In the genomic region with DNA sequence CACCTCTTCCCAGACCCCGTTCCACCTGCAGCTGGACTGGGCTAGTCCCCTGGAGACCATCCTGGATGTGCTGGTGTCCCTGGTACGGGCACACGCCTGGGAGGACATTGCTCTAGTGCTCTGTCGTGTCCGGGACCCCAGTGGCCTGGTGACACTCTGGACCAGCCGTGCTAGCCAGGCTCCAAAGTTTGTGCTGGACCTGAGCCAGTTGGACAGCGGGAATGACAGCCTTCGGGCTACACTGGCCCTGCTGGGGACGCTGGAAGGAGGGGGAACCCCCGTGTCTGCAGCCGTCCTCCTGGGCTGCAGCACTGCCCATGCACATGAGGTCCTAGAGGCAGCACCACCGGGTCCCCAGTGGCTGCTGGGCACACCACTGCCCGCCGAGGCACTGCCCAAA, we compare ENCODE assay signal across 18 mouse cellular contexts. TPM values are rescaled to one million over a fixed set of nuclear protein-coding genes. Genes with fewer than 3 reads are reported as not detected.
DNase-seq lines count a peak whose midpoint lies in the region; ATAC-seq and TF ChIP-seq lines count a peak whose summit lies in the region.
"Had no signal": no experiment of that assay in that cellular context is flagged by ENCODE, and none has a peak within 500 bp of the region (broad histone marks: within the 10 kb centered on the region; RNA-seq: fewer than 3 reads in every experiment).

No protein-coding gene starts in this region.

- intact Hi-C loops in gastrocnemius, adult 2 months (cut with DNase I) = no loop called here

- 19% methylated on average over 14 of the region's 14 CpGs for WGBS in liver, adult 2 months
- 67% methylated on average over 14 of the region's 14 CpGs for WGBS in embryonic facial prominence, embryonic 13.5 days

- H3K4me1 ChIP-seq in liver, adult 2 months (ENCODE audit: control insufficient read depth, insufficient read depth, low read length) = peaks cover 22% of the 10 kb centered on the region
- H3K4me1 ChIP-seq in embryonic facial prominence, embryonic 13.5 days = peaks cover 18% of the 10 kb centered on the region

- H3K36me3 ChIP-seq in liver, adult 2 months (ENCODE audit: control insufficient read depth, insufficient read depth, low read length) = peaks cover 21% of the 10 kb centered on the region
- H3K36me3 ChIP-seq in embryonic facial prominence, embryonic 13.5 days = peaks cover 58% of the 10 kb centered on the region

- H3K4me3 ChIP-seq in gastrocnemius, adult 2 months = no peak overlapping the region
- H3K4me3 ChIP-seq in liver, adult 2 months (ENCODE audit: insufficient read depth, low read depth, low read length) = no peak overlapping the region
- no peak overlapping the region for H3K4me3 ChIP-seq in embryonic facial prominence, embryonic 13.5 days
- H3K4me3 ChIP-seq: forebrain, embryonic 15.5 days; left cerebral cortex, adult 2 months; liver, embryonic 13.5 days; neural tube, embryonic 12.5 days had no signal

- no peak overlapping the region for H3K9ac ChIP-seq in liver, adult 2 months (ENCODE audit: low read depth, low read length)
- H3K9ac ChIP-seq in embryonic facial prominence, embryonic 13.5 days = peak overlapping the region; percentile 4; the same call in 1 of the 2 replicates
- H3K9ac ChIP-seq: forebrain, embryonic 15.5 days; liver, embryonic 13.5 days; neural tube, embryonic 12.5 days had no signal

- no peak overlapping the region for H3K4me2 ChIP-seq in embryonic facial prominence, embryonic 13.5 days
- H3K4me2 ChIP-seq: forebrain, embryonic 15.5 days; liver, embryonic 13.5 days; neural tube, embryonic 12.5 days had no signal

- TF ChIP-seq CTCF in gastrocnemius, adult 2 months (IDR thresholded peaks at IDR 0.05) = no peak
- no peak for TF ChIP-seq CTCF in liver, adult 2 months (IDR thresholded peaks at IDR 0.05; ENCODE audit: low read depth, low read length)

- no peak overlapping the region for H3K27ac ChIP-seq in gastrocnemius, adult 2 months
- H3K27ac ChIP-seq in liver, adult 2 months (replicated peaks; ENCODE audit: insufficient read depth, low read depth, low read length) = no peak overlapping the region
- H3K27ac ChIP-seq in embryonic facial prominence, embryonic 13.5 days = no peak overlapping the region
- H3K27ac ChIP-seq: forebrain, embryonic 15.5 days; left cerebral cortex, adult 2 months; liver, embryonic 13.5 days; neural tube, embryonic 12.5 days had no signal

- TF ChIP-seq POLR2A in liver, adult 2 months (IDR thresholded peaks at IDR 0.05; ENCODE audit: extremely low read depth, insufficient read depth, low read length) = no peak

- H3K9me3 ChIP-seq in embryonic facial prominence, embryonic 13.5 days = no peaks in the 10 kb centered on the region
- H3K9me3 ChIP-seq: forebrain, embryonic 15.5 days; neural tube, embryonic 12.5 days had no signal

- peak; percentile 64 for DNase-seq in gastrocnemius, adult 2 months
- no peak for DNase-seq in gastrocnemius, postnatal 25 days
- peak; percentile 71 for DNase-seq in liver, adult 2 months (ENCODE audit: extremely low read depth, low read depth, low spot score)
- no peak for DNase-seq in liver
- DNase-seq in kidney, postnatal 25 days = peak; percentile 75 to 80
- DNase-seq in testis, postnatal 14 days (ENCODE audit: low spot score) = no peak
- no peak for DNase-seq in layer of hippocampus, adult 9-11 months
- DNase-seq: gastrocnemius, postnatal 14 days; liver, embryonic 13.5 days; midbrain, embryonic 14.5 days; retina, postnatal 1 day; spleen, adult 18-20 months had no signal

- ATAC-seq in embryonic facial prominence, embryonic 13.5 days (ENCODE audit: insufficient number of reproducible peaks, insufficient read depth, low FRiP score, low TSS enrichment, low read depth) = no peak
- ATAC-seq: forebrain, embryonic 15.5 days; intestine, postnatal 0 days had no signal

- no peaks in the 10 kb centered on the region for H3K79me2 ChIP-seq in liver, adult 2 months (ENCODE audit: control insufficient read depth, insufficient read depth, low read length)

- H3K27me3 ChIP-seq in liver, adult 2 months (ENCODE audit: control insufficient read depth, insufficient read depth, low read length) = no peaks in the 10 kb centered on the region
- peaks cover 15% of the 10 kb centered on the region for H3K27me3 ChIP-seq in embryonic facial prominence, embryonic 13.5 days

RNA-seq across cellular contexts. Expression of a gene that starts 2.3 kb away (rescaled TPM):
- total RNA-seq in gastrocnemius, adult 2 months (2021) = under 1 TPM; 0.25 to 0.28 TPM
- not detected for total RNA-seq in gastrocnemius, postnatal 25 days (2021)
- 0.18 TPM in 1 of 2 replicates, not detected in the other for total RNA-seq in liver, adult 2 months (2014; rRNA removed)
- polyA plus RNA-seq in liver, adult 2 months (2012; rRNA removed) = 0.45 TPM in 2 replicates
- 0.52 and 0.83 TPM in 2 replicates for polyA plus RNA-seq in embryonic facial prominence, embryonic 13.5 days (2015; fragmentation: Nextera tagmentation; extraction: Ambion mirVana)
- total RNA-seq: hematopoietic stem cell, adult 5-6 weeks had no signal

RNA-seq across cellular contexts. Expression of a gene that starts 11.3 kb away (rescaled TPM):
- total RNA-seq in gastrocnemius, adult 2 months (2021) = 10 to 100 TPM; 70.9 to 75.1 TPM
- total RNA-seq in gastrocnemius, postnatal 25 days (2021) = 10 to 100 TPM; 70.1 to 80.6 TPM
- 35.7 and 51.7 TPM in 2 replicates for total RNA-seq in liver, adult 2 months (2014; rRNA removed)
- 223 and 259 TPM in 2 replicates for polyA plus RNA-seq in liver, adult 2 months (2012; rRNA removed)
- 15.4 and 17.0 TPM in 2 replicates for polyA plus RNA-seq in embryonic facial prominence, embryonic 13.5 days (2015; fragmentation: Nextera tagmentation; extraction: Ambion mirVana)

RNA-seq across cellular contexts. Expression of a gene that starts 12.9 kb away (rescaled TPM):
- 10 to 100 TPM; 19.7 to 22.0 TPM for total RNA-seq in gastrocnemius, adult 2 months (2021)
- 10 to 100 TPM; 16.4 to 18.0 TPM for total RNA-seq in gastrocnemius, postnatal 25 days (2021)
- total RNA-seq in liver, adult 2 months (2014; rRNA removed) = 24.8 TPM in 2 replicates
- 59.8 and 63.3 TPM in 2 replicates for polyA plus RNA-seq in liver, adult 2 months (2012; rRNA removed)
- polyA plus RNA-seq in embryonic facial prominence, embryonic 13.5 days (2015; fragmentation: Nextera tagmentation; extraction: Ambion mirVana) = 97.7 and 106 TPM in 2 replicates

RNA-seq across cellular contexts. Expression of a gene that starts 15.6 kb away (rescaled TPM):
- total RNA-seq in gastrocnemius, adult 2 months (2021) = 1 to 10 TPM; 3.9 to 9.7 TPM
- total RNA-seq in gastrocnemius, postnatal 25 days (2021) = 1 to 10 TPM; 8.5 to 9.4 TPM
- 5.2 and 6.4 TPM in 2 replicates for total RNA-seq in liver, adult 2 months (2014; rRNA removed)
- polyA plus RNA-seq in liver, adult 2 months (2012; rRNA removed) = 6.9 and 9.8 TPM in 2 replicates
- 298 and 319 TPM in 2 replicates for polyA plus RNA-seq in embryonic facial prominence, embryonic 13.5 days (2015; fragmentation: Nextera tagmentation; extraction: Ambion mirVana)

RNA-seq across cellular contexts. Expression of a gene that starts 23.5 kb away (rescaled TPM):
- 1 to 10 TPM; 6.7 to 7.2 TPM for total RNA-seq in gastrocnemius, adult 2 months (2021)
- 1 to 10 TPM; 4.9 to 5.7 TPM for total RNA-seq in gastrocnemius, postnatal 25 days (2021)
- 1.4 and 1.9 TPM in 2 replicates for total RNA-seq in liver, adult 2 months (2014; rRNA removed)
- 3.2 and 3.4 TPM in 2 replicates for polyA plus RNA-seq in liver, adult 2 months (2012; rRNA removed)
- polyA plus RNA-seq in embryonic facial prominence, embryonic 13.5 days (2015; fragmentation: Nextera tagmentation; extraction: Ambion mirVana) = 2.2 and 2.6 TPM in 2 replicates

Comparison
In these comparisons a context has a peak if more than half of its experiments do, and no peak if none do; other contexts are left out.
1. DNase-seq: peak in gastrocnemius, adult 2 months (single experiment), liver, adult 2 months (single experiment) and kidney, postnatal 25 days (2 of 2); none in gastrocnemius, postnatal 25 days (single experiment), liver (single experiment), testis, postnatal 14 days (single experiment) and layer of hippocampus, adult 9-11 months (single experiment).